Mouse (Mus musculus): ENCODE data around the gene Apol6. TPM values are rescaled to one million over a fixed set of nuclear protein-coding genes. Genes with fewer than 3 reads are reported as not detected.

The Apol6 gene
- polyA plus RNA-seq, 1 experiment from 2014 or later = not detected

DNA sequence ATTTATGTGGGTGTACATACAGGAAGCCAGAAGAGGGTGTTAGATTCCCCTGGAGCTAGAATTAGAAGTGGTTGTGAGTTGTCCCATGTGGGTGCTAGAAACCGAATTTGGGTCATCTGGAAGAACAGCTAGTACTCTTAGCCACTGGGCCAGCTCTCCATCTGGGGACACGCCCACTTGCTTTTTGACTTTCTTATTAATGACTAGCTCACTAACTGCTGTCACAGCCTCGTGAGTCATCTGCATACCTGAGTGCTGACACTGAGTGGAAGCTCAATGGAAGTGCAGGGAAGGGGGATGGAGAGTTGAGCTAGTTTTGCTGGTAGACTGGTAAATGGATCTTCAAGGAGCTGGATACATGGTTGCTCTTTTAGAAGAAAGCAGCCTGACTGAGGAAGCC is 32.0 kb downstream of the Apol6 start:
- Histone ChIP-seq H3K27ac (replicated peaks) (no peak overlapping the region), H3K4me1 (replicated peaks) (peaks cover 17% of the 10 kb centered on the region), H3K4me2 (no peak overlapping the region), H3K27me3 (no peaks in the 10 kb centered on the region), H3K9me3 (no peaks in the 10 kb centered on the region), H3K36me3 (peaks cover 19% of the 10 kb centered on the region), H3K4me3 (no peak overlapping the region), H3K9ac (no peak overlapping the region)
- 88% methylated on average over 3 of the region's 3 CpGs for WGBS
- no peak for ATAC-seq (ENCODE audit: low FRiP score, low read depth)

- Histone ChIP-seq H3K9ac (no peak overlapping the region), H3K27ac (replicated peaks) (no peak overlapping the region), H3K27me3 (no peaks in the 10 kb centered on the region), H3K9me3 (no peaks in the 10 kb centered on the region), H3K4me1 (replicated peaks) (peaks cover 12% of the 10 kb centered on the region), H3K4me2 (no peak overlapping the region), H3K4me3 (no peak overlapping the region), H3K36me3 (peaks cover 28% of the 10 kb centered on the region)
- ATAC-seq (ENCODE audit: low FRiP score, low read depth) = no peak
- 92% methylated on average over 9 of the region's 9 CpGs for WGBS
Measured at GRCm38 (mm10) chr15:77077906-77078305, 33.4 kb downstream of the Apol6 start.

- peaks cover 34% of the 10 kb centered on the region for H3K36me3 ChIP-seq
- WGBS = 44% methylated on average over 3 of the region's 3 CpGs
Measured at GRCm38 (mm10) chr15:77078786-77079185, 34.3 kb downstream of the Apol6 start.

GRCm38 (mm10) chr15:77079256-77079822 is 34.8 kb downstream of the Apol6 start:
- H3K9ac ChIP-seq = no peak overlapping the region
- peaks cover 12% of the 10 kb centered on the region for H3K4me1 ChIP-seq (replicated peaks)
- no peaks in the 10 kb centered on the region for H3K9me3 ChIP-seq
- H3K27me3 ChIP-seq = no peaks in the 10 kb centered on the region
- no peak overlapping the region for H3K4me2 ChIP-seq
- H3K36me3 ChIP-seq = peaks cover 39% of the 10 kb centered on the region
- H3K27ac ChIP-seq (replicated peaks) = 0 out of 2 replicates have a peak overlapping the region, but pooled peaks have one; percentile 18
- ATAC-seq (ENCODE audit: low FRiP score, low read depth) = no peak
- H3K4me3 ChIP-seq = no peak overlapping the region
- 57% methylated on average over 14 of the region's 14 CpGs for WGBS

More at GRCm38 (mm10) chr15:77078786-77079185, 34.3 kb downstream of the Apol6 start:
- Histone ChIP-seq H3K9me3 (no peaks in the 10 kb centered on the region), H3K27me3 (no peaks in the 10 kb centered on the region), H3K4me2 (no peak overlapping the region), H3K9ac (no peak overlapping the region), H3K27ac (replicated peaks) (peak overlapping the region; percentile 50; the same call in 1 of the 2 replicates), H3K4me1 (replicated peaks) (peaks cover 12% of the 10 kb centered on the region), H3K4me3 (no peak overlapping the region)
- ATAC-seq (ENCODE audit: low FRiP score, low read depth) = no peak

- Histone ChIP-seq H3K4me2 (no peak overlapping the region), H3K9me3 (no peaks in the 10 kb centered on the region), H3K4me1 (replicated peaks) (peaks cover 12% of the 10 kb centered on the region), H3K36me3 (peaks cover 45% of the 10 kb centered on the region), H3K9ac (no peak overlapping the region), H3K27me3 (no peaks in the 10 kb centered on the region), H3K4me3 (no peak overlapping the region), H3K27ac (replicated peaks) (no peak overlapping the region)
- ATAC-seq (ENCODE audit: low FRiP score, low read depth) = no peak
- 67% methylated on average over 11 of the region's 11 CpGs for WGBS
Measured at GRCm38 (mm10) chr15:77079890-77080361, 35.4 kb downstream of the Apol6 start.

DNA sequence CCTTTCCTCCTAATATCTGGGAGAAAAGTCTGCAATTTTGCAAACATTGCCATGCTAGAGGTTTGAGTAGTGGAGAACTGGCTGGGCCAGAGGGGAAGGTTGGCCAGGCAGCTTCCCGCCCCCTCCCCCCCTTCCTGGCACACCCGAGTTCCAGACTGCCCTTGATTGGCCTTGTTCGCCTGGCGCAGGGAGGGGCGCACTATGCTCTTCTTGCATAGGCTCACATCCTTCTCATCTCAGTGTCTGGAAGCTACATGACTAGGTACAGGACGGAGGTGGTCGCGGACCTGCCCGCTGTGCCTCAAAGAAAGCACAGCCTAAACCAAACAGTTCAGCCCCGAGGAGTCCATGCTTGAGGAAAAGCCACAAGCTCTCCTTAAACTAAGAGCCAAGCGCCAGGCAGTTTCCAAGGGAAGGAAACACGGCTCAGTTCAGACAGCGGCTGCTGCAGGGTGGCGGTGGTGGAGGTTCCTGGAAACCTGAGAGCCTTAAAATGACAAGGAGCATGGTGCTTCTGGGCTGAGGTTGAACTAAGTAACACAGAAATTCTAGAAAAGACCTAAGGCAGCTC is 36.2 kb downstream of the Apol6 start:
- Histone ChIP-seq H3K4me1 (replicated peaks) (peaks cover 12% of the 10 kb centered on the region), H3K27me3 (no peaks in the 10 kb centered on the region), H3K4me3 (no peak overlapping the region), H3K9ac (no peak overlapping the region), H3K36me3 (peaks cover 54% of the 10 kb centered on the region), H3K27ac (replicated peaks) (0 out of 2 replicates have a peak overlapping the region, but pooled peaks have one; percentile 16), H3K9me3 (no peaks in the 10 kb centered on the region), H3K4me2 (no peak overlapping the region)
- no peak for ATAC-seq (ENCODE audit: low FRiP score, low read depth)
- 82% methylated on average over 14 of the region's 14 CpGs for WGBS

DNA sequence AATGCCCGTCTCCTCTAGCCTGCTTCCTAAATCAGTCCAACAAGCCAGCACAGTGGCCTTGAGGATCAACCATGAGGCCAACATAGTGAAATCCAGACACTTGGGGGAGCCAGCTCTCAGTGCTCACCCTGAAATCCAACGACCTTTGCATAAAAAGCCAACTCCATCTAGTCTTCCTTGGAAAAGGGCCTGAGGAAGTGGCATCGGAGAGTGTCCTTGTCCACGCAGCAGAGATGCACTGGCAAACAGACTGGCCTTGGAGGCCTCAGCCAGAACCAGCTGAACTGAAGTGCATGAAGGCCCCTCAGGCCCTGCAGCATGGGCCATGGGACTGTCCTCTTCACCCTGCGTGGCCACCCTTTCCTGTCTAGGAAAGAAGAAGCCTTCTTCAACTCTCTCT is 36.9 kb downstream of the Apol6 start:
- Histone ChIP-seq H3K27ac (replicated peaks) (0 out of 2 replicates have a peak overlapping the region, but pooled peaks have one; percentile 16), H3K4me2 (no peak overlapping the region), H3K27me3 (no peaks in the 10 kb centered on the region), H3K4me1 (replicated peaks) (peaks cover 12% of the 10 kb centered on the region), H3K9ac (no peak overlapping the region), H3K9me3 (no peaks in the 10 kb centered on the region), H3K4me3 (no peak overlapping the region), H3K36me3 (peaks cover 58% of the 10 kb centered on the region)
- WGBS = 89% methylated on average over 5 of the region's 5 CpGs
- ATAC-seq (ENCODE audit: low FRiP score, low read depth) = no peak

DNA sequence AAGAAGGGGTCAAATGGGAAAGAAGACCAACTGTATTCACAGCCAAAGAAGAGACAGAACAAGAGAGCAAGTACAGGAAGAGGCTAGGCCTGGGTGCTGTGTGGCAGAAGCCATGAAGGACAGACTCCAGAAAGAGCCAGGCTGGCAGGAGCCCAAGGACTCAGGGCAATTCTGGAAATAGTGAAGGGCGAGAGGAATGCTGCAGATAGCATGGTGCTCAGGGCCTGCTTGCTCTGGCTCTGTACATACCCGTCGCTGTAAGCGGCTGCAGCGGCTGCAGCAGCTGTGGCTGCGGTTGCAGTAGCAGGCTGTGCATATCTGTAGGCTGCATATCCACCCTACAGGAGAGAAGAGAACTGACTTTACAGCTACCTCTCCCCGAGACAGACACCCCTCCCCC is 41.3 kb downstream of the Apol6 start:
- WGBS = 89% methylated on average over 7 of the region's 7 CpGs
- Histone ChIP-seq H3K27me3 (no peaks in the 10 kb centered on the region), H3K4me1 (replicated peaks) (peaks cover 15% of the 10 kb centered on the region), H3K36me3 (peaks cover 51% of the 10 kb centered on the region), H3K4me3 (no peak overlapping the region), H3K4me2 (no peak overlapping the region), H3K27ac (replicated peaks) (no peak overlapping the region), H3K9ac (no peak overlapping the region), H3K9me3 (no peaks in the 10 kb centered on the region)
- ATAC-seq (ENCODE audit: low FRiP score, low read depth) = no peak

- no peak overlapping the region for H3K4me2 ChIP-seq
- H3K27ac ChIP-seq (replicated peaks) = no peak overlapping the region
- no peak overlapping the region for H3K4me3 ChIP-seq
- H3K4me1 ChIP-seq (replicated peaks) = peaks cover 15% of the 10 kb centered on the region
- H3K9me3 ChIP-seq = no peaks in the 10 kb centered on the region
- no peaks in the 10 kb centered on the region for H3K27me3 ChIP-seq
- H3K36me3 ChIP-seq = peaks cover 55% of the 10 kb centered on the region
- H3K9ac ChIP-seq = no peak overlapping the region
- 100% methylated on average over 1 of the region's 1 CpGs for WGBS
- no peak for ATAC-seq (ENCODE audit: low FRiP score, low read depth)
Measured at GRCm38 (mm10) chr15:77086488-77086887, 42.0 kb downstream of the Apol6 start.

- H3K27ac ChIP-seq (replicated peaks) = 0 out of 2 replicates have a peak overlapping the region, but pooled peaks have one; percentile 14
- H3K9me3 ChIP-seq = no peaks in the 10 kb centered on the region
- H3K27me3 ChIP-seq = no peaks in the 10 kb centered on the region
- ATAC-seq (ENCODE audit: low FRiP score, low read depth) = no peak
- H3K4me1 ChIP-seq (replicated peaks) = peaks cover 15% of the 10 kb centered on the region
- no peak overlapping the region for H3K4me3 ChIP-seq
- WGBS = 54% methylated on average over 11 of the region's 11 CpGs
- H3K9ac ChIP-seq = no peak overlapping the region
- H3K4me2 ChIP-seq = no peak overlapping the region
- H3K36me3 ChIP-seq = peaks cover 50% of the 10 kb centered on the region
Measured at GRCm38 (mm10) chr15:77089249-77089648, 44.7 kb downstream of the Apol6 start.

- Histone ChIP-seq H3K4me3 (no peak overlapping the region), H3K27me3 (no peaks in the 10 kb centered on the region), H3K9ac (no peak overlapping the region), H3K36me3 (peaks cover 48% of the 10 kb centered on the region), H3K4me1 (replicated peaks) (peaks cover 15% of the 10 kb centered on the region), H3K9me3 (no peaks in the 10 kb centered on the region), H3K4me2 (no peak overlapping the region), H3K27ac (replicated peaks) (0 out of 2 replicates have a peak overlapping the region, but pooled peaks have one; percentile 25)
- no peak for ATAC-seq (ENCODE audit: low FRiP score, low read depth)
- WGBS = 84% methylated on average over 5 of the region's 5 CpGs
Measured at GRCm38 (mm10) chr15:77090531-77090930, 46.0 kb downstream of the Apol6 start.

- no peak overlapping the region for H3K4me3 ChIP-seq
- no peaks in the 10 kb centered on the region for H3K9me3 ChIP-seq
- H3K9ac ChIP-seq = no peak overlapping the region
- H3K36me3 ChIP-seq = peaks cover 50% of the 10 kb centered on the region
- no peak for ATAC-seq (ENCODE audit: low FRiP score, low read depth)
- WGBS = 79% methylated on average over 4 of the region's 4 CpGs
- H3K27ac ChIP-seq (replicated peaks) = no peak overlapping the region
- peaks cover 15% of the 10 kb centered on the region for H3K4me1 ChIP-seq (replicated peaks)
- no peak overlapping the region for H3K4me2 ChIP-seq
- no peaks in the 10 kb centered on the region for H3K27me3 ChIP-seq
Measured at GRCm38 (mm10) chr15:77091394-77091793, 46.9 kb downstream of the Apol6 start.
